Mouse (Mus musculus) forelimb bud, embryonic 11.5 days (tissue): ENCODE measurements around the gene Tnrc6a.
A peak's percentile ranks its signal among the peaks of the same experiment; 100 is the strongest.

ENCODE experiments used
- DNase-seq: peaks from one replicate; pipeline ENCODE4 v3.0.0-alpha.2; 2012; ENCODE audit warnings: low read depth, low spot score

Gene Tnrc6a

GRCm38 (mm10) chr7:123225159-123225558, 101.5 kb downstream of the Tnrc6a start:
- DNase-seq, result no peak

GRCm38 (mm10) chr7:123235449-123235848, 111.8 kb downstream of the Tnrc6a start:
- peak; percentile 65 for DNase-seq

GRCm38 (mm10) chr7:123238621-123239020, 114.9 kb downstream of the Tnrc6a start:
- no peak for DNase-seq

DNA sequence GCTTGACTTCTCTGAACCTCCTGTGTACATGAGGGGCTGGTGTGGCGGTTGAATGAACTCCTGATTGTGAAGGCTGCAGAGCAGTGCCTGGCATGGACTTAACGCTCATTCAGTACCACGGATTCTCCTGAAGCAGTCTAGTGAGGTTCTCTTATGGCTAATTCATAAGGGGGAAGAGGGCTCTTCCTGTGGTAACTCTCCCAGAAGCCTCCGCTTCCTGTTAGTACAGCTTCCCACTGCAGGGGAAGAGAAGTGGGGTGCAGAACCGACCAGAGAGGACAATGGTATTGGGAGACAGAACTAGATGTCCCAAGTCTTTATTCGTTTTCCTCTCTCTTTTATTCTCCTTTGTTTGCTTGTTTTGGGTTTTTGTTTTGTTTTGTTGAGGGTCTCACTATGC, 116.4 kb downstream of the Tnrc6a start:
- DNase-seq, result no peak

GRCm38 (mm10) chr7:123242241-123242640, 118.6 kb downstream of the Tnrc6a start:
- no peak for DNase-seq

- no peak for DNase-seq
Measured at GRCm38 (mm10) chr7:123244833-123245232, 121.1 kb downstream of the Tnrc6a start.
